Comparison of ENCODE assay signal across 10 mouse cellular contexts in genomic region chr12:107928905-107929304, GRCm38 (mm10).
DNase-seq lines count a peak whose midpoint lies in the region; ATAC-seq lines count a peak whose summit lies in the region.
"Had no signal": no experiment of that assay in that cellular context is flagged by ENCODE, and none has a peak within 500 bp of the region (broad histone marks: within the 10 kb centered on the region; RNA-seq: fewer than 3 reads in every experiment).

No protein-coding gene starts in this region.

- no peak for DNase-seq in embryonic facial prominence, embryonic 10.5 days (ENCODE audit: low spot score)
- DNase-seq in forebrain, embryonic 10.5 days (ENCODE audit: extremely low spot score, low spot score) = no peak
- DNase-seq in induced T-regulatory cell, adult 2 months (ENCODE audit: low read depth) = peak; percentile 65
- DNase-seq in midbrain, embryonic 14.5 days = no peak
- no peak for DNase-seq in lung, postnatal 36 days
- DNase-seq in left cerebral cortex, adult 11 months (ENCODE audit: low spot score) = no peak
- DNase-seq: adrenal gland, postnatal 14 days had no signal

- no peak; the same call in 1 of the 2 replicates for ATAC-seq in embryonic facial prominence, embryonic 12.5 days (ENCODE audit: insufficient number of reproducible peaks, insufficient read depth, low FRiP score, low TSS enrichment)
- peak; percentile 28; the same call in 1 of the 2 replicates for ATAC-seq in midbrain, embryonic 14.5 days (ENCODE audit: low FRiP score, low TSS enrichment)
- ATAC-seq in liver, embryonic 12.5 days = no peak

- WGBS in embryonic facial prominence, embryonic 12.5 days = 72% methylated on average over 7 of the region's 7 CpGs
- WGBS in embryonic facial prominence, embryonic 10.5 days = 84% methylated on average over 7 of the region's 7 CpGs
- WGBS in forebrain, embryonic 10.5 days = 83% methylated on average over 7 of the region's 7 CpGs
- WGBS in midbrain, embryonic 14.5 days = 54% methylated on average over 7 of the region's 7 CpGs
- WGBS in liver, embryonic 12.5 days (ENCODE audit: insufficient replicate concordance) = 66% methylated on average over 7 of the region's 7 CpGs

- H3K36me3 ChIP-seq in embryonic facial prominence, embryonic 12.5 days = no peaks in the 10 kb centered on the region
- peaks cover 17% of the 10 kb centered on the region for H3K36me3 ChIP-seq in embryonic facial prominence, embryonic 10.5 days (replicated peaks)
- H3K36me3 ChIP-seq in forebrain, embryonic 10.5 days (replicated peaks) = no peaks in the 10 kb centered on the region
- H3K36me3 ChIP-seq in midbrain, embryonic 14.5 days (ENCODE audit: control insufficient read depth, insufficient read depth, low read length) = no peaks in the 10 kb centered on the region
- H3K36me3 ChIP-seq in liver, embryonic 12.5 days = no peaks in the 10 kb centered on the region
- H3K36me3 ChIP-seq: heart, embryonic 12.5 days had no signal

- peaks cover 67% of the 10 kb centered on the region for H3K4me1 ChIP-seq in embryonic facial prominence, embryonic 12.5 days
- H3K4me1 ChIP-seq in embryonic facial prominence, embryonic 10.5 days = peaks cover 86% of the 10 kb centered on the region
- peaks cover 79% of the 10 kb centered on the region for H3K4me1 ChIP-seq in forebrain, embryonic 10.5 days
- peaks cover 58% of the 10 kb centered on the region for H3K4me1 ChIP-seq in midbrain, embryonic 14.5 days (ENCODE audit: control insufficient read depth, insufficient read depth, low read length)
- no peaks in the 10 kb centered on the region for H3K4me1 ChIP-seq in liver, embryonic 12.5 days

- peak overlapping the region; percentile 57; the same call in 1 of the 2 replicates for H3K27ac ChIP-seq in embryonic facial prominence, embryonic 12.5 days
- H3K27ac ChIP-seq in embryonic facial prominence, embryonic 10.5 days (replicated peaks) = no peak overlapping the region
- H3K27ac ChIP-seq in forebrain, embryonic 10.5 days = 0 out of 2 replicates have a peak overlapping the region, but pooled peaks have one; percentile 25
- peak overlapping the region; percentile 73; the same call in 1 of the 2 replicates for H3K27ac ChIP-seq in midbrain, embryonic 14.5 days (replicated peaks; ENCODE audit: low read depth, low read length)
- H3K27ac ChIP-seq in liver, embryonic 12.5 days = no peak overlapping the region

- no peak overlapping the region for H3K4me3 ChIP-seq in embryonic facial prominence, embryonic 12.5 days
- no peak overlapping the region for H3K4me3 ChIP-seq in embryonic facial prominence, embryonic 10.5 days
- H3K4me3 ChIP-seq in forebrain, embryonic 10.5 days = no peak overlapping the region
- H3K4me3 ChIP-seq in midbrain, embryonic 14.5 days (replicated peaks; ENCODE audit: low read depth, low read length) = 0 out of 2 replicates have a peak overlapping the region, but pooled peaks have one; percentile 10
- no peak overlapping the region for H3K4me3 ChIP-seq in liver, embryonic 12.5 days
- H3K4me3 ChIP-seq: heart, embryonic 12.5 days had no signal

- H3K9me3 ChIP-seq in embryonic facial prominence, embryonic 12.5 days = no peaks in the 10 kb centered on the region
- no peaks in the 10 kb centered on the region for H3K9me3 ChIP-seq in embryonic facial prominence, embryonic 10.5 days
- no peaks in the 10 kb centered on the region for H3K9me3 ChIP-seq in forebrain, embryonic 10.5 days
- H3K9me3 ChIP-seq in midbrain, embryonic 14.5 days (ENCODE audit: control insufficient read depth, low read length) = no peaks in the 10 kb centered on the region
- no peaks in the 10 kb centered on the region for H3K9me3 ChIP-seq in liver, embryonic 12.5 days (replicated peaks)
- H3K9me3 ChIP-seq: heart, embryonic 12.5 days had no signal

- no peaks in the 10 kb centered on the region for H3K27me3 ChIP-seq in embryonic facial prominence, embryonic 12.5 days
- H3K27me3 ChIP-seq in embryonic facial prominence, embryonic 10.5 days (replicated peaks; ENCODE audit: low read depth, poor library complexity, severe bottlenecking) = no peaks in the 10 kb centered on the region
- no peaks in the 10 kb centered on the region for H3K27me3 ChIP-seq in forebrain, embryonic 10.5 days (ENCODE audit: poor library complexity, severe bottlenecking)
- H3K27me3 ChIP-seq in midbrain, embryonic 14.5 days (ENCODE audit: control insufficient read depth, insufficient read depth, low read length) = no peaks in the 10 kb centered on the region
- no peaks in the 10 kb centered on the region for H3K27me3 ChIP-seq in liver, embryonic 12.5 days (replicated peaks)

- no peak overlapping the region for H3K4me2 ChIP-seq in embryonic facial prominence, embryonic 12.5 days (replicated peaks)
- H3K4me2 ChIP-seq in midbrain, embryonic 14.5 days (ENCODE audit: low read length) = peak overlapping the region; percentile 50
- H3K4me2 ChIP-seq in liver, embryonic 12.5 days = no peak overlapping the region
- H3K4me2 ChIP-seq: heart, embryonic 12.5 days had no signal

- no peak overlapping the region for H3K9ac ChIP-seq in embryonic facial prominence, embryonic 12.5 days
- no peak overlapping the region for H3K9ac ChIP-seq in midbrain, embryonic 14.5 days (replicated peaks; ENCODE audit: low read length)
- no peak overlapping the region for H3K9ac ChIP-seq in liver, embryonic 12.5 days
- H3K9ac ChIP-seq: heart, embryonic 12.5 days had no signal

Comparison
In these comparisons a context has a peak if more than half of its experiments do, and no peak if none do; other contexts are left out.
1. H3K27ac ChIP-seq: peak in embryonic facial prominence, embryonic 12.5 days (single experiment), forebrain, embryonic 10.5 days (single experiment) and midbrain, embryonic 14.5 days (single experiment); none in embryonic facial prominence, embryonic 10.5 days (single experiment) and liver, embryonic 12.5 days (single experiment).